Mouse (Mus musculus) skeletal muscle tissue, adult 2 months (tissue): Measurements from ENCODE around the gene Olfr323.

ENCODE experiments used
- DNase-seq: peaks from one replicate; pipeline ENCODE4 v3.0.0-alpha.2; 2012; ENCODE audit warnings: low read depth, low spot score

The Olfr323 gene

GRCm38 (mm10) chr11:58602800-58603560 is 27.3 kb downstream of the Olfr323 start:
- no peak for DNase-seq

- no peak for DNase-seq
Observed at GRCm38 (mm10) chr11:58602062-58602461, 28.2 kb downstream of the Olfr323 start.

- DNase-seq: no peak
Observed at GRCm38 (mm10) chr11:58597837-58598236, 32.5 kb downstream of the Olfr323 start.

- DNase-seq: no peak
Observed at GRCm38 (mm10) chr11:58594814-58595213, 35.5 kb downstream of the Olfr323 start, which contains the start of gene Olfr324. Olfr324 (plus strand) TSS chr11:58595114.

- no peak for DNase-seq
Observed at GRCm38 (mm10) chr11:58588620-58589250, 41.6 kb downstream of the Olfr323 start.

GRCm38 (mm10) chr11:58587898-58588348 is 42.4 kb downstream of the Olfr323 start:
- DNase-seq: no peak

GRCm38 (mm10) chr11:58578636-58579035 is 51.7 kb downstream of the Olfr323 start:
- no peak for DNase-seq

GRCm38 (mm10) chr11:58577430-58577829 is 52.9 kb downstream of the Olfr323 start, which contains the start of gene Olfr325:
Olfr325 (plus strand) TSS chr11:58577730.
- DNase-seq: no peak
